Mouse (Mus musculus): ENCODE results near the gene Tars2. TPM values are rescaled to one million over a fixed set of nuclear protein-coding genes. Genes with fewer than 3 reads are reported as not detected.
A peak's percentile ranks its signal among the peaks of the same experiment; 100 is the strongest.

Gene Tars2
- total RNA-seq, 2 experiments from 2014 or later = 31.1 to 36.1 TPM

- DNase-seq = no peak
Measured at GRCm38 (mm10) chr3:95734092-95734702, 25.8 kb downstream of the Tars2 start.

- DNase-seq = peak; percentile 51
Measured at GRCm38 (mm10) chr3:95732744-95733521, 27.1 kb downstream of the Tars2 start.

- no peak for DNase-seq
Measured at GRCm38 (mm10) chr3:95732297-95732696, 27.7 kb downstream of the Tars2 start.

- no peak for DNase-seq
Measured at GRCm38 (mm10) chr3:95731802-95732201, 28.2 kb downstream of the Tars2 start.

- no peak for DNase-seq
Measured at GRCm38 (mm10) chr3:95730431-95730830, 29.6 kb downstream of the Tars2 start.

GRCm38 (mm10) chr3:95728906-95729305 is 31.1 kb downstream of the Tars2 start:
- DNase-seq = peak; percentile 68

- no peak for DNase-seq
Measured at GRCm38 (mm10) chr3:95726696-95727358, 33.2 kb downstream of the Tars2 start.

GRCm38 (mm10) chr3:95725863-95726262 is 34.1 kb downstream of the Tars2 start:
- DNase-seq = no peak

- no peak for DNase-seq
Measured at GRCm38 (mm10) chr3:95722386-95722785, 37.6 kb downstream of the Tars2 start.

- DNase-seq = no peak
Measured at GRCm38 (mm10) chr3:95718153-95718552, 41.9 kb downstream of the Tars2 start.

GRCm38 (mm10) chr3:95716075-95716474 is 43.9 kb downstream of the Tars2 start:
- no peak for DNase-seq

- no peak for DNase-seq
Measured at GRCm38 (mm10) chr3:95709967-95710366, 50.0 kb downstream of the Tars2 start.

GRCm38 (mm10) chr3:95709044-95709443 is 51.0 kb downstream of the Tars2 start:
- no peak for DNase-seq

GRCm38 (mm10) chr3:95707497-95707896 is 52.5 kb downstream of the Tars2 start:
- DNase-seq = no peak

GRCm38 (mm10) chr3:95706273-95706672 is 53.7 kb downstream of the Tars2 start:
- no peak for DNase-seq

- no peak for DNase-seq
Measured at GRCm38 (mm10) chr3:95704612-95705011, 55.4 kb downstream of the Tars2 start.

GRCm38 (mm10) chr3:95703276-95703675 is 56.7 kb downstream of the Tars2 start:
- DNase-seq = no peak

- DNase-seq = peak; percentile 90
Measured at GRCm38 (mm10) chr3:95701877-95702540, 58.0 kb downstream of the Tars2 start.

- DNase-seq = no peak
Measured at GRCm38 (mm10) chr3:95701085-95701484, 58.9 kb downstream of the Tars2 start.

- no peak for DNase-seq
Measured at GRCm38 (mm10) chr3:95700233-95700681, 59.7 kb downstream of the Tars2 start.

- no peak for DNase-seq
Measured at GRCm38 (mm10) chr3:95698286-95698685, 61.7 kb downstream of the Tars2 start.

GRCm38 (mm10) chr3:95696360-95696759 is 63.6 kb downstream of the Tars2 start:
- no peak for DNase-seq

- DNase-seq = no peak
Measured at GRCm38 (mm10) chr3:95695796-95696195, 64.2 kb downstream of the Tars2 start.
